Mouse (Mus musculus): Measurements from ENCODE around the gene Dlg3. TPM values are rescaled to one million over a fixed set of nuclear protein-coding genes. Genes with fewer than 3 reads are reported as not detected.

Gene Dlg3
- total and polyA plus RNA-seq, 3 experiments, result 2.4 to 2.8 TPM; not detected in 1

DNA sequence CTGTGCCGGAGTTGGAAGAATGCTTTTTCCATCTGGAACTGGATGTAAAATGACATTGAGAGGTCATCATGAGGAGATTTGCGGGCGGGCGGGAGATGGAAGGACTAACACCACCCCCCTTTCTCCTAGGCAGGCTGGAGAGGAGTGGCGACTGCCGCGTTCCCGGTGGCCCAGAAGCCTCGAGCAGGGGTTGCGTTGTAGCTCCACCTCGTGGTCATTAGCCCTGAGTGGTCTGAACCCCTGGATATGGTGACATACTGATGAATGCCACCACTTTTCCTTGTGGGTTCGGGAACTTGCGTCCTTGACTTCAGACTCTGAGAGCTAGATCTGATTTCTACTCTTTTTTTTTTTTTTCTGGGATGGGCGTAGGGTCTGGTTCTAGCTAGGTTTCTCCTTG lies 28.6 kb upstream of the Dlg3 start:
- H3K4me1 ChIP-seq (ENCODE audit: control insufficient read depth in 1 of 2, insufficient read depth in 2 of 2, low read length in 2 of 2), result no peaks in the 10 kb centered on the region
- H3K27me3 ChIP-seq (ENCODE audit: control insufficient read depth in 1 of 2, insufficient read depth in 2 of 2, low read length in 2 of 2), result no peaks in the 10 kb centered on the region
- no peak overlapping the region for H3K9ac ChIP-seq (ENCODE audit: control insufficient read depth, low read depth, low read length, poor library complexity, severe bottlenecking)
- H3K36me3 ChIP-seq (ENCODE audit: control insufficient read depth in 1 of 2, insufficient read depth in 2 of 2, low read length in 2 of 2), result no peaks in the 10 kb centered on the region
- no peaks in the 10 kb centered on the region for H3K9me3 ChIP-seq (replicated peaks; ENCODE audit: insufficient read depth, low read length)
- H3K4me3 ChIP-seq (ENCODE audit: control insufficient read depth in 1 of 2, insufficient read depth in 1 of 2, low read depth in 2 of 2, low read length in 2 of 2), result no peak overlapping the region
- no peak overlapping the region for H3K27ac ChIP-seq (ENCODE audit: control insufficient read depth, low read depth, low read length)
- TF ChIP-seq HCFC1 (IDR thresholded peaks at IDR 0.05; ENCODE audit: low read depth, low read length) (no peak), ZMIZ1 (IDR thresholded peaks at IDR 0.05; ENCODE audit: low read depth, low read length) (no peak), ELF1 (IDR thresholded peaks at IDR 0.05; ENCODE audit: low read depth, low read length) (no peak), RAD21 (IDR thresholded peaks at IDR 0.05; ENCODE audit: low read depth, low read length) (peak; percentile 42), POLR2A (IDR thresholded peaks at IDR 0.05; ENCODE audit: control insufficient read depth in 1 of 2, insufficient read depth in 1 of 2, low read depth in 1 of 2, low read length in 2 of 2, poor library complexity in 1 of 2) (no peak), MAFK (IDR thresholded peaks at IDR 0.05; ENCODE audit: borderline replicate concordance, low read depth, low read length) (no peak), TBP (IDR thresholded peaks at IDR 0.05; ENCODE audit: low read depth, low read length) (no peak), ZKSCAN1 (IDR thresholded peaks at IDR 0.05; ENCODE audit: low read depth, low read length) (no peak), UBTF (IDR thresholded peaks at IDR 0.05; ENCODE audit: borderline replicate concordance, insufficient read depth, low read depth, low read length) (no peak), CHD2 (IDR thresholded peaks at IDR 0.05; ENCODE audit: low read length) (no peak), ZNF384 (IDR thresholded peaks at IDR 0.05; ENCODE audit: low read depth, low read length) (no peak), TAL1 (IDR thresholded peaks at IDR 0.05; ENCODE audit: low read length) (no peak), MXI1 (IDR thresholded peaks at IDR 0.05; ENCODE audit: low read depth, low read length) (no peak), RCOR1 (IDR thresholded peaks at IDR 0.05; ENCODE audit: low read depth, low read length) (no peak), SMC3 (IDR thresholded peaks at IDR 0.05; ENCODE audit: low read depth, low read length) (peak; percentile 49), POLR2AphosphoS5 (IDR thresholded peaks at IDR 0.05; ENCODE audit: borderline replicate concordance, low read depth, low read length) (no peak), E2F4 (IDR thresholded peaks at IDR 0.05; ENCODE audit: borderline replicate concordance, low read depth, low read length) (no peak), TCF12 (IDR thresholded peaks at IDR 0.05; ENCODE audit: low read depth, low read length) (no peak), ETS1 (IDR thresholded peaks at IDR 0.05; ENCODE audit: low read depth, low read length) (no peak), ZC3H11A (IDR thresholded peaks at IDR 0.05; ENCODE audit: low read depth, low read length) (no peak), MAZ (IDR thresholded peaks at IDR 0.05; ENCODE audit: low read depth, low read length) (no peak), BHLHE40 (IDR thresholded peaks at IDR 0.05; ENCODE audit: borderline replicate concordance, low read depth, low read length) (no peak), CTCF (IDR thresholded peaks at IDR 0.05 in 2 of 3, conservative IDR thresholded peaks at IDR 0.05 in 1 of 3; ENCODE audit: control insufficient read depth in 1 of 3, insufficient read depth in 1 of 3, low read depth in 2 of 3, low read length in 3 of 3, poor library complexity in 1 of 3, severe bottlenecking in 1 of 3) (peak in 2 of 3 experiments; percentile 58 to 60; a peak in 5 of 6 replicates), POLR2AphosphoS2 (IDR thresholded peaks at IDR 0.05; ENCODE audit: low read length) (no peak), GATA1 (IDR thresholded peaks at IDR 0.05; ENCODE audit: low read depth, low read length) (no peak), MEF2A (IDR thresholded peaks at IDR 0.05; ENCODE audit: extremely low read depth, insufficient replicate concordance, low read depth, low read length, poor library complexity, severe bottlenecking) (no peak)
- DNase-seq (ENCODE audit: low read depth, low spot score), result peak; percentile 34
- H3K79me2 ChIP-seq (ENCODE audit: control insufficient read depth, insufficient read depth, low read length, poor library complexity), result no peaks in the 10 kb centered on the region

Measured in MEL (cell line).